Mouse (Mus musculus) neural tube, embryonic 15.5 days (tissue): Measurements from ENCODE around the gene Clspn. TPM values are rescaled to one million over a fixed set of nuclear protein-coding genes. Genes with fewer than 3 reads are reported as not detected.
A peak's percentile ranks its signal among the peaks of the same experiment; 100 is the strongest.

Experiments used
- ATAC-seq: fragments of 200-750 bp; cut with Nextera tagmentation; 2 replicates; pipeline ENCODE4 v1.8.0; 2017; ENCODE audit warnings: mild to moderate bottlenecking, moderate TSS enrichment, moderate library complexity; ENCODE audit not compliant: low FRiP score
- H3K27ac ChIP-seq: fragments of 300-500 bp; sonication (generic); replicated peaks from 2 replicates; pipeline ENCODE4 v1.5.1; 2015; ENCODE audit warnings: mild to moderate bottlenecking, inconsistent platforms
- H3K27me3 ChIP-seq: fragments of 300-500 bp; sonication (generic); replicated peaks from 2 replicates; pipeline ENCODE4 v1.6.1; 2015; ENCODE audit warnings: inconsistent platforms
- H3K36me3 ChIP-seq: fragments of 300-500 bp; sonication (generic); 2 replicates; pipeline ENCODE4 v1.6.1; 2015; ENCODE audit warnings: inconsistent platforms
- H3K4me1 ChIP-seq: fragments of 300-500 bp; sonication (generic); 2 replicates; pipeline ENCODE4 v1.6.1; 2015; ENCODE audit warnings: inconsistent platforms
- H3K4me2 ChIP-seq: fragments of 300-500 bp; sonication (generic); 2 replicates; pipeline ENCODE4 v1.6.1; 2015; ENCODE audit warnings: inconsistent platforms, mild to moderate bottlenecking, moderate library complexity
- H3K4me3 ChIP-seq: fragments of 300-500 bp; sonication (generic); replicated peaks from 2 replicates; pipeline ENCODE4 v1.5.1; 2015; ENCODE audit warnings: mild to moderate bottlenecking, inconsistent platforms
- H3K9ac ChIP-seq: fragments of 300-500 bp; sonication (generic); replicated peaks from 2 replicates; pipeline ENCODE4 v1.6.1; 2015; ENCODE audit warnings: mild to moderate bottlenecking, inconsistent platforms
- H3K9me3 ChIP-seq: fragments of 300-500 bp; sonication (generic); replicated peaks from 2 replicates; pipeline ENCODE4 v1.6.1; 2016; ENCODE audit warnings: inconsistent platforms
- WGBS: fragments of 180-500 bp; shearing (Covaris S2); methylation state at CpG from one replicate; pipeline ENCODE4 v1.1.7; 2015; ENCODE audit warnings: mixed read lengths; 5-methylcytosine and 5-hydroxymethylcytosine counted together
- polyA plus RNA-seq: library from polyadenylated mRNA; unstranded; fragments of >200 nt; fragmentation: Nextera tagmentation; extraction: Ambion mirVana; gene quantifications from 2 replicates; pipeline ENCODE4 v1.2.1, GENCODE M21; 2015

Gene Clspn
- polyA plus RNA-seq, 1 experiment from 2014 or later, result 3.8 TPM

- H3K27me3 ChIP-seq, result no peaks in the 10 kb centered on the region
- WGBS, result 96% methylated on average over 3 of the region's 3 CpGs
- no peak overlapping the region for H3K9ac ChIP-seq
- H3K27ac ChIP-seq, result no peak overlapping the region
- no peaks in the 10 kb centered on the region for H3K9me3 ChIP-seq
- H3K4me2 ChIP-seq, result no peak overlapping the region
- peaks cover 6% of the 10 kb centered on the region for H3K36me3 ChIP-seq
- H3K4me1 ChIP-seq, result no peaks in the 10 kb centered on the region
- no peak overlapping the region for H3K4me3 ChIP-seq
- ATAC-seq, result no peak
Observed at GRCm38 (mm10) chr4:126569783-126570182, 13.0 kb downstream of the Clspn start.

DNA sequence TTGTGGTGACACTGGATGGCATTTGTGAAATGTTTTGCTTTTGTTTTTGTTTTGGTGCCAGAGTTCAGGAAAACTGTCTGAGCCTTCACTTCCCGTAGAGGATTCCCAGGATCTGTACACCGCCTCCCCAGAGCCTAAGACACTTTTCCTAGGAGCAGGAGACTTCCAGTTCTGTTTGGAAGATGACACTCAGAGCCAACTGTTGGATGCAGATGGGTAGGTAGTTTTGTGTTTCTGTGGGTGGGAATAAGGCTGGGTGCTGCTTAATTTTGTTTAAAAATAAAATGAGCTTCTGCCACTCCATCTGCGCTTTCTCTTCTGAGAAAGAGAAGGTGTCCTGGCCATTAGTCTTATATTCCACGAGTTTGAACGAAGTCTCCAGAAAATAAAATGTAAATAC is 19.5 kb downstream of the Clspn start:
- H3K27ac ChIP-seq, result no peak overlapping the region
- H3K9ac ChIP-seq, result no peak overlapping the region
- no peak overlapping the region for H3K4me2 ChIP-seq
- H3K4me3 ChIP-seq, result no peak overlapping the region
- no peaks in the 10 kb centered on the region for H3K4me1 ChIP-seq
- ATAC-seq, result no peak
- H3K36me3 ChIP-seq, result peaks cover 8% of the 10 kb centered on the region
- H3K27me3 ChIP-seq, result no peaks in the 10 kb centered on the region
- H3K9me3 ChIP-seq, result no peaks in the 10 kb centered on the region
- 93% methylated on average over 5 of the region's 5 CpGs for WGBS

DNA sequence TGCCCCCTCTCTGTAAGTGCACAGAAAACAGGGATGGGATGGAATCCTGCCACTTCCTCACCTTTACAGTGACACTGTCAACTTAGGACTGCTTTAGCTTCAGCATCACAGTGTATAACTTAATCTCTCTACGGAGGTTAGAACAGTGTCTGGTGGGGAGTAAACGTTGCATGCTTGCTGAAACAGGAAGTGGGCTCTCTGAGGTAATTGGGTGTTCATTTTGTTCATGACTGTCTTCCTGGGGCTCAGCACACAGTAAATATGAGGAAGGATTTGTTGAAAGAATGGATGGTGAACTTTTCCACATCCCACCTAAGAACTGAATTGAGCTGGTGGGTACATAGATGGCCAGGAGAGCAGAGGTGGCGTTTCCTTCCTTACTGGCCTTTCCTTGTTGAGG is 21.2 kb downstream of the Clspn start:
- H3K36me3 ChIP-seq, result peaks cover 8% of the 10 kb centered on the region
- ATAC-seq, result no peak

DNA sequence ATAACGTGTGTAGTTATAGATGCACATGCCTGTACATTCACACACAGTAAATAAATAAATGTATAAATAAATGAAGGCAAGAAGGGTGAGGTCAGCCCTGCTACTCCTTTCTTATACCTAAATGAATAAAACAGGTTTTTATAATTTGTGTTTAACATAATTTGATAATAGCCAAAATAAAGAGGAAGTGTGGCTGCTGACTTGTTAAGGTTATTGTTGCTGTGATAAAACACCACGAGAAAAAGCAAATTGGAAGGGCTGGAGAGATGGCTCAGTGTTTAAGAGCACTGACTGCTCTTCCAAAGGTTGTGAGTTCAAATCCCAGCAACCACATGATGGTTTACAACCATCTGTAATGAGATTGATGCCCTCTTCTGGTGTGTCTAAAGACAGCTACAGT is 22.3 kb downstream of the Clspn start:
- no peaks in the 10 kb centered on the region for H3K27me3 ChIP-seq
- peaks cover 6% of the 10 kb centered on the region for H3K36me3 ChIP-seq
- H3K9me3 ChIP-seq, result no peaks in the 10 kb centered on the region
- H3K27ac ChIP-seq, result no peak overlapping the region
- ATAC-seq, result no peak
- 89% methylated on average over 2 of the region's 2 CpGs for WGBS
- H3K4me3 ChIP-seq, result no peak overlapping the region
- H3K4me1 ChIP-seq, result no peaks in the 10 kb centered on the region
- no peak overlapping the region for H3K9ac ChIP-seq
- no peak overlapping the region for H3K4me2 ChIP-seq

More for the DNA sequence above, 21.2 kb downstream of the Clspn start:
- Histone ChIP-seq H3K27me3 (no peaks in the 10 kb centered on the region), H3K9ac (no peak overlapping the region), H3K4me3 (no peak overlapping the region), H3K4me1 (no peaks in the 10 kb centered on the region), H3K9me3 (no peaks in the 10 kb centered on the region), H3K27ac (no peak overlapping the region), H3K4me2 (no peak overlapping the region)
- 96% methylated on average over 3 of the region's 3 CpGs for WGBS

DNA sequence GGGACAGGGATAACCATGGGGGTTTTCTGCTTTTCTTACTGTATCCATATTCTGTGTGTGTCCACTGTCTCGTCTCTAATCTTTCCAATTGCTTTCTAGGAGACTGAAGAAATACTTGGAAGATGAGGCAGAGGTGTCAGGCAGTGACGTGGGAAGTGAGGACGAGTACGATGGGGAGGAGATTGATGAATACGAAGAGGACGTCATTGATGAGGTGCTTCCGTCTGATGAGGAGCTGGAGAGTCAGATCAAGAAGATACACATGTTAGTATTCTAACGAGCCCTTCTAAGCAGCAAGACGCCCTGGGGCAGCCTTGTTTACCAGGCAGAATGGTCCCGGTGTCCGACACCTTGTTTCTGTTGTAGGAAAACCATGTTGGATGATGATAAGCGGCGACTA is 29.0 kb downstream of the Clspn start:
- H3K4me1 ChIP-seq, result no peaks in the 10 kb centered on the region
- no peak overlapping the region for H3K9ac ChIP-seq
- no peaks in the 10 kb centered on the region for H3K27me3 ChIP-seq
- no peak overlapping the region for H3K4me3 ChIP-seq
- H3K9me3 ChIP-seq, result no peaks in the 10 kb centered on the region
- 97% methylated on average over 13 of the region's 13 CpGs for WGBS
- no peak overlapping the region for H3K27ac ChIP-seq
- peaks cover 14% of the 10 kb centered on the region for H3K36me3 ChIP-seq
- no peak for ATAC-seq
- no peak overlapping the region for H3K4me2 ChIP-seq

GRCm38 (mm10) chr4:126592039-126592438 is 35.3 kb downstream of the Clspn start:
- no peak for ATAC-seq
- WGBS, result 93% methylated on average over 6 of the region's 6 CpGs
- H3K36me3 ChIP-seq, result 0 out of 2 replicates have a peak, but pooled peaks cover 4% of the 10 kb centered on the region
- H3K9me3 ChIP-seq, result no peaks in the 10 kb centered on the region
- H3K27me3 ChIP-seq, result no peaks in the 10 kb centered on the region
- H3K9ac ChIP-seq, result no peak overlapping the region
- H3K4me3 ChIP-seq, result no peak overlapping the region
- H3K4me1 ChIP-seq, result no peaks in the 10 kb centered on the region
- H3K4me2 ChIP-seq, result no peak overlapping the region
- no peak overlapping the region for H3K27ac ChIP-seq

GRCm38 (mm10) chr4:126599971-126600754 is 43.4 kb downstream of the Clspn start:
- no peak for ATAC-seq
- H3K27me3 ChIP-seq, result no peaks in the 10 kb centered on the region; the same call in 1 of the 2 replicates
- no peak overlapping the region for H3K9ac ChIP-seq
- no peaks in the 10 kb centered on the region for H3K36me3 ChIP-seq
- H3K4me3 ChIP-seq, result no peak overlapping the region
- WGBS, result 32% methylated on average over 8 of the region's 8 CpGs
- no peaks in the 10 kb centered on the region for H3K9me3 ChIP-seq
- H3K4me1 ChIP-seq, result peaks cover 8% of the 10 kb centered on the region
- H3K4me2 ChIP-seq, result no peak overlapping the region
- no peak overlapping the region for H3K27ac ChIP-seq

DNA sequence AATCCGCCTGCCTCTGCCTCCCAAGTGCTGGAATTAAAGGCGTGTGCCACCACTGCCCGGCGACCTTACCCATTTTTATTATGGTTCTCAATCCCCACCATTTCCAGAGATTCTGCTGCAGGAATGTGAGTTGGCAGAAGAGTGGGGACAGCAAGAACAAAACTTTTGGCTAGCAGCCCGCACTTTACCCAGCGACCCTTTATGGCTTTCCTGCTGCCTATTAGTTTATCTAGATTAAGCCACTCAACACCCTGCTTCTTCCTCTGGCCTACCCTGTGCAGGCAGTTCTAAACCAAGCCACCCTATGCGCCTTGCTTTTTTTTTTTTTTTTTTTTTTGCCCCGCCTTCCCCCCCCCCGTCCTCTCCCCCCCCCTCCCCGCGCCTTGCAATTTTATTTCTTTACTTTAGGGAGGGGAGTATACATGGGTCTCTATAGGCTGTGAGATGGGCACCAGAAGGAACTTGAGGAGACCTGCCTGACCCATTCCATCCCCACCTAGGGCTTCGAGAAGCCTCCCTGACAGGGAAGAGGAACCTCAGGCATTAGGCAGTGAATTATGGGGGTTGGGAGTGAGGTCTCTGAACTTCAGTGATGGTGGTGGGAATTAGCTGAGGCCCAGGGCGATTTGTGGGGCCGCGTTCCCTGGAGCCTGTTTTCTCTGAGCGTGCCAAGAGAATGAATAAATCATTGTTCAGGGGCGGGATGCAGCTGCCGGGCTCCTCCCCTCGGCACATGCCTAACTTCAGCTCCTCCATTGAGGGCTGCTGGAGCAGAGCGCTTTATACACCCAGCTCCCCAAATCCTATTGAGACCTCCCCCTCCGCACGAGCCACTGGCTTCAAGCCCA is 45.1 kb downstream of the Clspn start:
- WGBS, result 26% methylated on average over 20 of the region's 22 CpGs
- Histone ChIP-seq H3K4me2 (peak overlapping the region; percentile 47), H3K9ac (no peak overlapping the region), H3K4me3 (peak overlapping the region; percentile 11; the same call in 1 of the 2 replicates), H3K27ac (no peak overlapping the region), H3K4me1 (peaks cover 8% of the 10 kb centered on the region), H3K9me3 (no peaks in the 10 kb centered on the region), H3K36me3 (no peaks in the 10 kb centered on the region), H3K27me3 (no peaks in the 10 kb centered on the region; the same call in 1 of the 2 replicates)
- peak; percentile 61; the same call in 1 of the 2 replicates for ATAC-seq

GRCm38 (mm10) chr4:126602445-126602762 is 45.7 kb downstream of the Clspn start:
- 10% methylated on average over 6 of the region's 6 CpGs for WGBS

DNA sequence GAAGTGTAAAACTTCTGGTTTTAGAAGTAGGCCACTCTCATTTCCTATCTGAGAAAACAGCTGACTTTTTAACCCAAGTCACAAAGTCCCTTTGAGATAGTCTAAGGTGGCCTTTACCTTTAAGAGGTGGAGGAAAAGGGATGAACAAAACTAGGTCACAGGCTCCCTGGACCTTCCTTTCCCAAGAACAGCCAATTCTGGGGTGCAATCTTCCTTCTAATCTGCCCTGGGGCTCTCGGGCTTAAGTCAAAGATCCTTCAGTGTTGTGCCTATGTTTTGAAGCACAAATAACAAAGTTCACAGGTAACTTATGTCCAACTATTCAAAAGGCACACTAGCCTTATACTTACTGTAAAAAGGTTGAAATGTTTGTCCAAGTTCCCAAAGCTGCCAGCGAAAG is 47.4 kb downstream of the Clspn start:
- H3K4me1 ChIP-seq, result peaks cover 8% of the 10 kb centered on the region
- no peaks in the 10 kb centered on the region; the same call in 1 of the 2 replicates for H3K27me3 ChIP-seq
- no peak overlapping the region for H3K4me2 ChIP-seq
- no peak for ATAC-seq
- H3K4me3 ChIP-seq, result no peak overlapping the region
- H3K9me3 ChIP-seq, result no peaks in the 10 kb centered on the region
- H3K27ac ChIP-seq, result no peak overlapping the region
- WGBS, result 89% methylated on average over 2 of the region's 2 CpGs
- no peak overlapping the region for H3K9ac ChIP-seq
- H3K36me3 ChIP-seq, result no peaks in the 10 kb centered on the region

More at GRCm38 (mm10) chr4:126602445-126602762, 45.7 kb downstream of the Clspn start:
- no peaks in the 10 kb centered on the region for H3K36me3 ChIP-seq
- H3K27me3 ChIP-seq, result no peaks in the 10 kb centered on the region; the same call in 1 of the 2 replicates
- ATAC-seq, result no peak
- H3K9me3 ChIP-seq, result no peaks in the 10 kb centered on the region
- no peak overlapping the region for H3K9ac ChIP-seq
- 0 out of 2 replicates have a peak overlapping the region, but pooled peaks have one; percentile 11 for H3K4me3 ChIP-seq
- H3K27ac ChIP-seq, result no peak overlapping the region
- peak overlapping the region; percentile 47 for H3K4me2 ChIP-seq
- peaks cover 8% of the 10 kb centered on the region for H3K4me1 ChIP-seq

DNA sequence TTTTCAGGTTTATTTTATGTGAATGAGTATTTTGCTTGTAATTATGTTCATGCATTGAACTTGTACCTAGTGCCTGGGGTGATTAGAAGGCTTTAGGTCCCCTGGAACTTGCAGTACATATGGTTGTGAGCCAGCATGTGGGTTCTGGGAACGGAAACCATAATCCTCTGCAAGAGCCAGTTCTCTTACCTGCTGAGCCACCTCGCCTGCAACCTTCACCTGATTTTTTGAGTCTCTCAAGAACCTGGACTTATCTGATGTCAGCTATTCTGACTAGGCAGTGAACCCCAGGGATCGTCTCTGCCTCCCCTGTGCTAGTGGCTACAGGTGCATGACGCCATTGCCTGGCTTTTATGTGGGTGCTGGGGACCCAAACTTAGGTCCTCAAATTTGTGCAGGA is 49.0 kb downstream of the Clspn start:
- H3K4me3 ChIP-seq, result no peak overlapping the region
- no peaks in the 10 kb centered on the region for H3K9me3 ChIP-seq
- H3K27ac ChIP-seq, result no peak overlapping the region
- H3K36me3 ChIP-seq, result no peaks in the 10 kb centered on the region
- no peak overlapping the region for H3K4me2 ChIP-seq
- 95% methylated on average over 4 of the region's 4 CpGs for WGBS
- no peak overlapping the region for H3K9ac ChIP-seq
- peaks cover 11% of the 10 kb centered on the region for H3K4me1 ChIP-seq
- no peaks in the 10 kb centered on the region; the same call in 1 of the 2 replicates for H3K27me3 ChIP-seq
- no peak for ATAC-seq
